Mouse (Mus musculus) heart, postnatal 4 days (tissue): ENCODE results near the gene Pex14. TPM values are rescaled to one million over a fixed set of nuclear protein-coding genes. Genes with fewer than 3 reads are reported as not detected.
A peak's percentile ranks its signal among the peaks of the same experiment; 100 is the strongest.
"Not testable (repeated sequence)": the region's sequence is repeated elsewhere in the genome, so short reads cannot be mapped to it uniquely, and the experiment has no call there.

ENCODE experiments used
- DNase-seq: peaks from one replicate; pipeline ENCODE4 v3.0.0; 2021
- total RNA-seq, 2 experiments: library from RNA; stranded (reverse); gene quantifications; 2 replicates each; pipeline ENCODE4 v1.2.3; 2021

Gene Pex14
- total RNA-seq, 2 experiments from 2014 or later, result 26.5 to 30.2 TPM

- DNase-seq, result no peak
Observed at GRCm38 (mm10) chr4:149101456-149101855, 1.8 kb upstream of the Pex14 start.

DNA sequence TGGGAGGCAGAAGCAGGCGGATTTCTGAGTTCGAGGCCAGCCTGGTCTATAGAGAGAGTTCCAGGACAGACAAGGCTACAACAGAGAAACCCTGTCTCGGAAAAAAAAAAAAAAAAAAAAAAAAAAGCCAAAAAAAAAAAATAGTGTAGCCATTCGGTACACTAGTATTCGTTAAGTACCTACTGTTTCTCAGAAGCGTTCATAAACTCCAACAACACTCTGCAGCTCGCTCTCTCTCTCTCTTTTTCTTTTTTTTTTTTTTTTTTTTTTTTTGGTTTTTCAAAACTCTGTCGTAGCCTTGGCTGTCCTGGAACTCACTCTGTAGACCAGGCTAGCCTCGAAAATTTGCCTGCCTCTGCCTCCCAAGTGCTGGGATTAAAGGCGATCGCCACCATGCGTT lies 773 bp upstream of the Pex14 start:
- not testable (repeated sequence) for DNase-seq

DNA sequence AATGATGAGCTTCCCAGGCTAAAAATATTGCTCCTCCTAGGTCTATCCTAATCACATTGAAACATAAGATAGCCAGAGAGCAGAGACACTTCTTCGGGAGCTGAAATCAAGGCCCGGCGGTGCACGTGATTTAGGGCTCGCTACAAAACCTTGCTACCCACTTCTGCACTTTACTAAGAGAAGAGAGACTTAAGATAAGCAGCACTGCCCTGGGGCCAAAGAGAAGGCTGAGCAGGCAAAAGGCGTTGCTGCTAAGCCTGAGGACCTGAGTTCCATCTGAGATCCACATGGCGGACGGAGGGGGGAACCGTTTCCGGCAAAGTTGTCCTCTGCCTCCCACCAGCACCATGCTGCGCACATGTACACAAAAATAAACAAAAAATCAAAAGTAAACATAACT lies 1.1 kb downstream of the Pex14 start:
- no peak for DNase-seq

DNA sequence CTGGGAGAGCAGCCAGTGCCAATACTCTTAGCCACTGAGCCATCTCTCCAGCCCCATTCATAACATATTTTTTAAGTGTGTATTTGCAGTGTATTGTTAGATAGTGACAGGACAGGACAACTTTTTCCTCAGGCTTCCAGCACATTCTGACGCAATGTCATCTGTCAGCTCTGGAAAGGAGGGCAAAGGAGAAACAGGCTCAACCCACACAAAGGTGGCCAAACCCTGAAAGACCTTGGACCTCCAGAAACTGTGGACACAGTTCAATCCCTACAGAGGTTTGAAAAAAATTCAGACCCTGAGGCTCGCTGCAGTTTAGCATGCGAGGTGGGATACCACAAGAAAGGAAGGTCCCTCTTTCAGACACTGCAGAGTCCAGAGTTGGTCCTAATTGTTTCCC lies 1.7 kb downstream of the Pex14 start:
- DNase-seq, result no peak

DNA sequence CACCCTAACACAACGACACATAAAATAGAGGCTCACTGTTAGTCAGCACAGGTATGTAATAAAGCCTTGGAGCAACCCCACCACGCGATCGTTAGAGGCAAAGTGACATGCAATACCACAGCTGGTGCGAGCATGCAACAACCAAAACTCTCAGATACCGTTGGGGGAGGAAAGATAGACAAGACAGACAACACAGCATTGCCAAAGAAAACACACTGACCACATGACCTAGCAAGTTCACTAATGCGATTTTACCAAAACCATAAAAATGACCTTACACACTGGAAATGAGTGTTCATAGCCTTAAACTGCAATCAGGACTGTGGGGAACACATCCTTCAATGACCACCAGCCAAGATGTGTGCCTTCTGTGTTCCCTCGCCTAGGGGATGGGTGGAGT lies 8.3 kb downstream of the Pex14 start:
- DNase-seq, result no peak

DNA sequence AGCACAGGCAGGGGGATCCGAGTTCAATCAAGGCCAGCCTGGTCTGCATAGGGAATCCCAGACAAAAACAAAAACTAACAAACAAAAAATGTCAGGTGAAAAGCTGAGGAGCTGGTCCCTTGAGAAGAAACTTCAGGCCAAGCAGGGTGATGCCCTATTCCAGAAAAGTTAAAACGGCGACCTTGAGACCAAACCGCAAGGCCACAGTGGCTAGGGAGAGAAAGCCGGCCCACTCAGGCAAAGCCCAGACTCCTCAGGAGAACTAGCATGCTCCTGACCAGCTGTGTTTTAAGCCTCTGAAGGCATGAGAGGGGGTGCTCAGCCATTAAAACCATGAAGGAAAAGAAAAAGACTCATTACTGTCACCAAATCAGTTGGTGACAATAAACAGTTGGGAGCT lies 14.3 kb downstream of the Pex14 start:
- no peak for DNase-seq

DNA sequence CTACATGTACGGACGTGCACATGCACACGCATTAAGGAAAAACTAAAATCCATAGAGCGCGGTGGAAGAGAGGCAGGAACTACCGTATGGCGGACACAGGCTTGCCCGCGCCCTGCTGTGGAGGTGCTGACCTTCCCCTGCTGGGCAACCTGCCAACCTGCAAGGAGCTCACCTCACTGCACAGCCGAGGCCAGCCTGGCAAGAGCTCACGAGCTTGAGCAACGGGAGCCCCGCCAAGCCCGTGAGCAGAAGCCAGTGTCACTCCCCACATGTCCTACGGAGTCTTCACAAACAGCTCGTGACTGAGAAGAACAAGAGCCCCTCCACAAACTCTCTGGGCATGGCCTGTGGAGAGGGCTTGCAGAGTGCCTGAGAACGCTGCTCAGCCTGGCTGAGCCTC lies 18.1 kb downstream of the Pex14 start:
- peak; percentile 90 for DNase-seq

GRCm38 (mm10) chr4:149080111-149080510 lies 19.6 kb downstream of the Pex14 start:
- no peak for DNase-seq

DNA sequence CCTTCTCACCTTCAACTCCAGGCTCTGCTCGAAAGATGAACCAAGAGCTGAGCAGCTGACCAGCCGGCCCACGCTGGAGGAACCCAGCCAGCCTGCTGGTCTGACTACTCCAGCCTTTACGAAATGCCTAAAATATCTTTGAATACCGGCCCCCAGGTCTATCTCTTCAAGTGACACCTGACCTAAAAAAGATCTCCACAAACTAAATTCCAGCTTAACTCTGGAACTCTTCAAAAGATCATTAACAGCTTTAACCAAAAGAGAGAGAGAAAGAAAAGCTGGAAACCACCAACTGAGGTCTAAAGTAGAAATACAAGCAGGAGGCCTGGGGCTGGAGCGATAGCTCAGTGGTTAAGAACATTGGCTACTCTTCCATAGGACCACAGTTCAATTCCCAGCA lies 20.0 kb downstream of the Pex14 start:
- no peak for DNase-seq

DNA sequence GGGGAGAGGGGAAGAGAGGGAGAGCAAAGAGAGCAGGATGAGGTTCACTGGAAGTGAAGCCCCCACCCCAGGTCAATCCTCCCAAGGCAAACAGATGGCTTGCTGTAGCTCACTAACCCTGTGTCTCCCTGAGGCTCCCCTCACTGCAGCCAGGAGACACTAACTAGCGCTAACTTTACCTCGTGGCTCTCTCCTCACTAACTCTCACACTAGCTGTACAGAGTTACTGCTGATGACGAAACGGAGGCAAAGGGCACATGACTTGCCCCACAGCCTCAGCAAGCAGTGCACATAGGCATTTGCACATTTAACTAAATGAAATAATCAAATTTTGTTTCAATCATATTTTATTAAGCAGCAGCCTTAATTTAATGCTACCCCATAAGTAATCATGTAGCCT lies 21.4 kb downstream of the Pex14 start:
- no peak for DNase-seq

- DNase-seq, result peak; percentile 79
Observed at GRCm38 (mm10) chr4:149075871-149076575, 23.7 kb downstream of the Pex14 start.

GRCm38 (mm10) chr4:149075073-149075472 lies 24.6 kb downstream of the Pex14 start:
- DNase-seq, result no peak

DNA sequence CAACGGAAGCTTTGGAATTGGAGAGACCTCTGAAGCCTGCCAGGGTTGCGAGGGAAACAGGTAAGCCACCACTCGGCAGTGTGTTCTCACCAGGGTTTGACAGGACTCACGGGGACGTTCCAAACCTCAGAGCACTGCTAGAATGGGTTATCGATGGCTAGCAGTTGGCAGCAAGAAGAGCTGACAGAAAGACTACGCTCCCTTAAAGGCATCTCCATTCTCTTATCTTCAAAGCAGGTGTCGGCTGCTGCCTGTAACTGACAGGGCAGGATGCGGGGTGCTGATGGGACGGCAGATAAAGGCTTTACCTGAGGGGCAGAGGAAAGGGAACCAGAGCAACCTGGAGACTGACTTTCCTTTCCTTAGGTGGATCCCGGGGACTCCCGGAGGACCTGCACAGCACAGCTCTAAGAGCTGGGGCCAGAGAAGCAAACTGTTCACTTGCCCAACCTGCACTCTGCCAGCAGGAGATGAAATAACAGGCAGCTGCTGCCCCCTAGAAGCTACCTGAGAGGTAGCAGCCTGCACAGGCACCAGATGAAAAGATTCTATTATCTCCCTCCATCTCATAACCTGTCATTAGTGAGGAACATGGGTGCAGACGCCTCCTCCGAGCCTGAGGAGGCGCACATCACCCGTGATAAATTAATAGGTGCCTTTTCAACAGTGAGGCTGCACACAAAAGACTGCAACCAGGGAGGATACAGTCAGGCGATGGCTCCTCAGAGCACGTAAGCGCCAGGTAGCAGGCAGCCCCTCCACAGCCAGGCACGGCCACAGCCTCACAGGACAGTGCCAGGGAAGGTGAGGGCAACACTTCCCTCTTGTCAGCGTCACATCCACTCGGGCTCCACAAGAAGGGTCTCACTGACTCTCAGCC lies 32.8 kb downstream of the Pex14 start:
- DNase-seq, result no peak

- DNase-seq, result no peak
Observed at GRCm38 (mm10) chr4:149064061-149064854, 35.4 kb downstream of the Pex14 start.

- no peak for DNase-seq
Observed at GRCm38 (mm10) chr4:149062406-149063318, 37.0 kb downstream of the Pex14 start.

DNA sequence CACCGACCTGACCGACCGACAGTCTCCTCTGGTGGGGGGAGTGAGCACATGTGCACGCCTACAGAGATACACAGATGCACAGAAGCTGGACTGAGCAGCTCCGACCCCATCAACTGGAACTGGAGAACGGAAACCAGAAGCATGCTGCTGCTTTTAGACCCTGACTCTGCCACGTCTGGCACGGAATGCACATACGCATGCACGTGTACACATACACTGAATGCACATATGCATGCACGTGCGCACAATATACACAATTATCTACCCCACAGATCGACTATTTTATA lies 38.3 kb downstream of the Pex14 start:
- DNase-seq, result no peak

DNA sequence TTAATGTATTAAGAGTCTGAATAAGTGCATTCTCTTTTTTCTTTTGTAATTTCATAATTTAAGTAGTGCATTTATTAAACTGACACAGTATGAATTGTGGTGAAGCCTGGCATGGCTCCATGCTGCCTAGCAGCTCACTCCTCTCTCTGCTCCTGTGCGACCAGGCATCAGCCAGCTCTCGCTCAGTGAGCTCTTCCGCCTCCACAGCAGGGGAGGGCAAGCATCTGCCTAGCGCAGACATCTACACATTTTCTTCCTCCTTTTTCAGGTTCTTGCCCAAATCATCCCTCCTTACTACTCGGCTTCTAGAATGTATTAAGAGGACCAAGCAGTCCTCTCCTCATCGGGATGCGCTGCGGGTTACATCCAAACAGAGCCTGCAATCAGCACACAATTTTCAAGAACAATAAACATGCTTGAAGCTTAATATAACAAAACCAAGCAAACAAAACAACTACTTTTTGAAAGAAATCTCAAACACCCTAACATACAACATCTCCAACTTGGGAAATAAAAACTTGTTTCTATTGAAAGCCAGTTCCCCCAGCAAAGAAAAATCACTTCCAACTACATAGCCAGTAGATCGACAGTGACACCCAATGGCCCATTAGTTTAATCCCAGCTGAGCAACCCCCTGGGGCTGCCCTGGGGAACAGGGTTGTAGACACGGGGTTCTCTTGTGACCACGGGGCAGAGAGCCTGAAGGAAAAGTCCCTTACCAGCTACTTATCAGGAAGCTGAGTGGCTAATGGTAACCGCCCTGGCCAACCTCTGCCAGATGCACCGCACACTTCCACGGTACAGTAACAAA lies 38.9 kb downstream of the Pex14 start:
- DNase-seq, result no peak

- no peak for DNase-seq
Observed at GRCm38 (mm10) chr4:149059713-149060112, 40.0 kb downstream of the Pex14 start.

GRCm38 (mm10) chr4:149058298-149058697 lies 41.4 kb downstream of the Pex14 start:
- no peak for DNase-seq

- no peak for DNase-seq
Observed at GRCm38 (mm10) chr4:149057470-149057869, 42.2 kb downstream of the Pex14 start.

- no peak for DNase-seq
Observed at GRCm38 (mm10) chr4:149056957-149057356, 42.7 kb downstream of the Pex14 start.
